Mouse (Mus musculus): ENCODE data around the gene Aim2. TPM values are rescaled to one million over a fixed set of nuclear protein-coding genes. Genes with fewer than 3 reads are reported as not detected.
"Not testable (repeated sequence)": the region's sequence is repeated elsewhere in the genome, so short reads cannot be mapped to it uniquely, and the experiment has no call there.

The Aim2 gene
- polyA plus RNA-seq (2015; fragmentation: Nextera tagmentation; extraction: Ambion mirVana), result 3.7 and 4.4 TPM in 2 replicates

DNA sequence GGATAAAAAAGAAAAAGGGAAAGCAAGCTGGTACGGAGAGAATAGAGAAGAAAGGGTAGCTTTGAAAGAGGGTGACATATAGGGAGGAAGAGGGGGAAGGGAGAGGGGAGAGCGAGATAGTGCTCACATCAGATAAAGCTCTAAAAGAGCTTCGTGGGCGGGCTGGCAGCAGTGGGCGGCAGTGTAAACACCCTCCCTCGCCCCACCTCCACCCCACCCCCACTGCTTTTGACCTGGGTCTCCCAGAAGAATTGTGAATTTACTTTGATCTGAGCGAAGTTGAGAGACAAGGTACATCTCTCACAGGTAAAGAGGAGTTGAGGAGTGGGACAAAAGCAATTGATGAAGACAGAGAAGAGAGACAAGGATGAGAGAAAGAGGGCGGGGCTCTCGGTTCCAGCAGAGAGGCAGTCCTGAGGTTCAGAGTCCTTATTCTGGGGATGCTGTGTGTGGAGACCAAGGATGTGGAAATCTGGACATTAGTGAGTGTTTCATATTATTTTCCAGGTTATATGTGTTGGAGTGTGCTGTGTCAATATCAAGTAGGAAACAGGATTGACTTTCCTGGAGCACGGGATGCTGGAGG, at the start of gene Aim2:
TSS of gene Aim2 (plus strand) at position 508 of the 586 bp plus-strand sequence.
- H3K4me1 ChIP-seq (replicated peaks), result no peaks in the 10 kb centered on the region; the same call in 1 of the 2 replicates
- H3K9me3 ChIP-seq, result no peaks in the 10 kb centered on the region
- peak within 1 kb of the TSS; percentile 12 for H3K4me3 ChIP-seq (replicated peaks)
- H3K27ac ChIP-seq, result no peak within 1 kb of the TSS
- no peaks in the 10 kb centered on the region for H3K27me3 ChIP-seq (replicated peaks)
- H3K9ac ChIP-seq, result no peak within 1 kb of the TSS
- peak within 1 kb of the TSS; percentile 55 for H3K4me2 ChIP-seq (replicated peaks)
- peak; percentile 74 for ATAC-seq
- 7% methylated on average over 10 of the region's 10 CpGs for WGBS
- H3K36me3 ChIP-seq, result no peaks in the 10 kb centered on the region

DNA sequence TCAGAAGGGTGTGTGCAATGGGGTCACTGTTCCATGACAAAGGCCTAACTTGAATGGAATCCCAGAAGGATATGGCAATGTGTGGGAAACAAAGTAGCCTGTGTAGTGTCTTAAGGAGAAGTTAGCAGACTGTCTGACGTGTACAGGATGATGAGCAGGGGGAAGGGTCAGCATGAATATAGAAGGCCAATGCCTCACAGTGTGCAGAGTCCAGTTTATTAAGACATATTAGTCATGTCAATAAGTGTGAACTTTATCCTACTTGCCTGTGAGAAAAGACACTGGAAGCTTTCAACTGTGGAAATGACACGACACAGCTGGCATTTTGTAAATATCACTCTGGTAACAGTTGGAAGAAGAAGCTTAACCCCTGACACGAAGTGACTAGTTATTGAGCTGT, 47.9 kb upstream of the Aim2 start:
- H3K4me2 ChIP-seq (replicated peaks); H3K4me1 ChIP-seq (replicated peaks); H3K4me3 ChIP-seq (replicated peaks); H3K27me3 ChIP-seq (replicated peaks); H3K36me3 ChIP-seq; H3K9ac ChIP-seq; H3K9me3 ChIP-seq; ATAC-seq; H3K27ac ChIP-seq: not testable (repeated sequence)
- 29% methylated on average over 3 of the region's 3 CpGs for WGBS

DNA sequence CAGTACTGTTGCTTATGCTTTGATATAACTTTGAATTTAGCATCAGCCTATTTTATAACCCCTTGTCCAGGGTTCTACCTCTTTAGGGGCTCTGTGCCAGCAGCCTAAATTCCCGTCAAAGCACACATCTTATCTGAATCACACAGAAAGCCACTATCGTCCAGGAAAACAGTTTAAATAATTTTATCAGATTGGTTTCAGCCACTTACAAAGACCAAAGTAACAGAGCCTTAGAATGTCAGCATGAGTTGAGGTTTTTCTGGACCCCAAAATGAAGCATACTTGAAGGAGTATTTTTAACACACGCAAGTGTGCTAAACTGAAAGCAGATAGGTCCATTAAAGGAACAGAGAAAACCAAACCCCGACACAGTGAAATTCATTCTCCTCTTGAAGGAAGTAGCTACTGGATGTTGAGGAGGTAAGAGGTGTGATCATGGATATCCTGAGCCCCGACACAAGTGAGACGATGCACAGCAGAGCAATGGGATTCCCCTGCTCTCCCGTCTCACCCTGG, 37.1 kb upstream of the Aim2 start:
- H3K9me3 ChIP-seq; H3K4me1 ChIP-seq (replicated peaks); H3K4me2 ChIP-seq (replicated peaks); H3K36me3 ChIP-seq; H3K9ac ChIP-seq; ATAC-seq; H3K27ac ChIP-seq; H3K4me3 ChIP-seq (replicated peaks); H3K27me3 ChIP-seq (replicated peaks): not testable (repeated sequence)
- 82% methylated on average over 7 of the region's 7 CpGs for WGBS

DNA sequence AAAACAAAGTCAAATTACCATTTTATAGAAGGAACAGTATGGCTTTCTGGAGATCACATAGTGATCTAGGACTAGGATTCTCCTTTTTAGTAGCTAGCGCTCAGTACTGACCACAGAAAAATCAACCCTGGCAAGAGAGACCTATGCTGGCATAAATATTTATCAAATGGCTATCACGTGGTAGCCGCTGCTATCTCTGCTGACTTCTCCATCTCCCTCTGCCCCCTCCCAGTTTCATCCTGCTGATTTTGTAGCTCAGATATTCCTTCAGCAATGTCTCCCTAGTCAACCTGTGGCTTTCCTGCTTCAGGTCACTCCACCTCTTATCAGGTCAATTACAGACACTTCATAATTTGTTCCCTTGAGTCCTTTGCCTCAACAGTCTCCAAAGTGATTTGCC, 35.0 kb upstream of the Aim2 start:
- H3K27ac ChIP-seq, result no peak overlapping the region
- H3K27me3 ChIP-seq (replicated peaks), result no peaks in the 10 kb centered on the region
- H3K4me3 ChIP-seq (replicated peaks), result no peak overlapping the region
- WGBS, result 67% methylated on average over 3 of the region's 3 CpGs
- H3K9me3 ChIP-seq, result no peaks in the 10 kb centered on the region
- no peak overlapping the region for H3K4me2 ChIP-seq (replicated peaks)
- H3K9ac ChIP-seq, result no peak overlapping the region
- H3K4me1 ChIP-seq (replicated peaks), result no peaks in the 10 kb centered on the region
- no peaks in the 10 kb centered on the region for H3K36me3 ChIP-seq
- no peak for ATAC-seq

DNA sequence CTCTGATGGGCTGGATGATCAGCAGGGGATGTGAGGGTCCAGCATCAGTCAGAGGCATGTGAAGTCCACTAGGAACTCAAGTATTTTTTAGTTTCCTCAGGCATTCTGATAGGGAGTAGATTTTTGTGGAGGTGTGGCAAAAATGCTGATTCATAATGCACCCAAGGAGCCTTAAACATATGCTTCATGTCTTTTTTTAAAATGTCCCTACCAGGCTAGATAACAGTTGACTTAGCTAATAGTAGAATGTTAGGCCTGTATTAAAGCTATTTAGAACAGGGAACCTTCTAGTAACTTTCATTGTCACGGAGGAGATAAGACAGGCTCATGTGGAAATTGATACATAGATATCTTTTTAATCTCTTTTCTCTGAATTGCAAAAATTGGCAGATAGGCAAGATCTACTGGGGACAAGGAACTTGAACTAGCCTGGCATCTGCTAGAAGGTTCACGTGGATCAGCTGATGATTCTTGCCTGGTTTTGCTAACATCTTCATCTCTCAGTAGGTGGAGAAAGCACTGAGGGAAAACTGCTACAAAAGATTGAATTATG, 32.7 kb upstream of the Aim2 start:
- no peaks in the 10 kb centered on the region for H3K27me3 ChIP-seq (replicated peaks)
- no peaks in the 10 kb centered on the region for H3K9me3 ChIP-seq
- H3K9ac ChIP-seq, result no peak overlapping the region
- no peak for ATAC-seq
- no peaks in the 10 kb centered on the region for H3K36me3 ChIP-seq
- no peaks in the 10 kb centered on the region for H3K4me1 ChIP-seq (replicated peaks)
- H3K27ac ChIP-seq, result no peak overlapping the region
- 86% methylated on average over 2 of the region's 2 CpGs for WGBS
- H3K4me3 ChIP-seq (replicated peaks), result no peak overlapping the region
- H3K4me2 ChIP-seq (replicated peaks), result no peak overlapping the region

DNA sequence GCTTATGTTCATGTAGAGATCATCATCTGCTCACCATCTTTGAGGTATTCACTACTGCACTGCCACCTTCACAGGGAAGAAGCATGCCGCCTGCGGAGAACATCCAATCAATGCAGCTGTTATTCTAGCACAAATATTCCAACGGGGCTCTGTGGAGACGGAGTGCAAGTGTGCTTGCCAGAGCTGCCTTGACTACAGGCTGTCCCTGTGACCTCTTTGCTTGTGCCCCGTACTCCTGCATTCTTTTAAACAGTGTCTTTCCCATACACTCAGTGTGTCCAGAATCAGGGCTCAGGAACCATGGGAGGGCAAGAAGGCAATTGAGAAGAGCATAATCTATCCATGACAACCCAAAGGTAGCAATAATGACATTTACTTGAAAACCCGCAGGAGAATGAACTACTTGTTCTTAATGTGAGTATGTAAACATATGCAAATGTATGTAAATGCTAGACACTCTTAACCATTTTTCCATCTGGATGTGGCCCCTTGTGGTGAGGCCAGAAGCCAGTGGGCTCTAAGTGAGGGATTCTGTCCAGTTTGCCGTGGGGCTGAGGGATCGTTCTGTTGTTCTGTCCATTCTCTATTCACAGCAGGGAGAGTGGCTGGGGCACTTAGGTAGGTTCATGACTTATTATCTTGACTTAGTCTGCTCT, 29.0 kb upstream of the Aim2 start:
- H3K27me3 ChIP-seq (replicated peaks), result no peaks in the 10 kb centered on the region
- no peaks in the 10 kb centered on the region for H3K36me3 ChIP-seq
- no peaks in the 10 kb centered on the region for H3K9me3 ChIP-seq
- H3K4me1 ChIP-seq (replicated peaks), result no peaks in the 10 kb centered on the region
- ATAC-seq, result no peak
- no peak overlapping the region for H3K27ac ChIP-seq
- no peak overlapping the region for H3K4me3 ChIP-seq (replicated peaks)
- H3K9ac ChIP-seq, result no peak overlapping the region
- WGBS, result 67% methylated on average over 8 of the region's 8 CpGs
- no peak overlapping the region for H3K4me2 ChIP-seq (replicated peaks)

DNA sequence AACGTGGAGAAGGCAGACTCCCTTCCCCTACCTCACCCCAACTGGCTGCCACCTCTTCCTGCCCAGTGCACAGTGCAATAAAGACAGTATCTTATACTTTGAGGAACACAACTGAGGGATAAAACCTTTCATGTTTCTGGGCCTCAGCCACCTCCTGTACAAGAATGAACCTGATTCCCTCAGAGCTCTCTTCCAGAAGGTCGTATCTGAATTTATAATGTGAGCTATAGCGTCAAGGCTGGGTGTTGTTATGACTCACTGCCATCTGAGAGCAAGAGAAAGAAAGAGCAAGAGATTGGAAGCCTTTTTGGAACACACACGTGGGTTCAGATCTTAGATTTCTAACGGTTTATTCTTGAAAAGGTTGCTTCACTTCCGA, 28.4 kb upstream of the Aim2 start:
- Histone ChIP-seq H3K9me3 (no peaks in the 10 kb centered on the region), H3K27me3 (replicated peaks) (no peaks in the 10 kb centered on the region), H3K4me2 (replicated peaks) (no peak overlapping the region), H3K36me3 (no peaks in the 10 kb centered on the region), H3K9ac (no peak overlapping the region), H3K27ac (no peak overlapping the region), H3K4me3 (replicated peaks) (no peak overlapping the region), H3K4me1 (replicated peaks) (no peaks in the 10 kb centered on the region)
- ATAC-seq, result no peak
- WGBS, result 62% methylated on average over 6 of the region's 6 CpGs

DNA sequence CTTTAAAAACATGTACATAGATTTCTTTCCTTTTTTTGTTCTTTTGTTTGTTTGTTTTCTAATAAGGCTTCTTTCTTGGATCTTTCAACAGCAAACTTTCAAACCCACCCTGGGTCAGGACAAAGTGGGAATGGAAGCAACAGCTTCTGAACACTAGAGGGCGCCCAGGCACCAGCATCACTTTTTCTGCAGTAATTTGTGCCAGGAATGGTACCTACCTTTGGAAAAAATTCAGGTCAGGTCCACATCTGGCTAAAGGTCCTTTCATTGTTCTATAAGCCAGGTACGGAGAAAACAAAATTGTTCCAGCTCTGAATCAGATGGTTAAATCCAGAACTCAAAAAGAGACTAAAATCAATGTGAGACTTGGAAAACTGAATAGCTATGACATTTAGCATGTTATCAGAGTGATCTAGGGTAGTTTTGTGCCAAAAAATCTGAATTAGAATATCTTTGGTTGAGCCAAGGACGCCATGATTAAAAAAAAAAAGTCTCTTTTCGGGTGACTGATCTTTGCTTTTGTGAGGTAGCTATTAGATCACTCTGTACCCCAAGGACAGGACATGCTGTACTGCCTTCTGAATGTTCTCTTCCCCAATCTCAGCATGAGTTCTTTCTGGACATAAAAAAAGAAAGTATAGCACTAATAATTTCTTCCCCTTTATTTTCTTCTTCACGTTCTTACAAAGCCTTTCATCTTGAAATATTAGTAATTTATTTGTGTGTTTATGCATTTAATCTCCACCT, 26.7 kb upstream of the Aim2 start:
- H3K4me3 ChIP-seq (replicated peaks), result no peak overlapping the region
- ATAC-seq, result no peak
- no peak overlapping the region for H3K9ac ChIP-seq
- H3K9me3 ChIP-seq, result no peaks in the 10 kb centered on the region
- H3K27ac ChIP-seq, result no peak overlapping the region
- WGBS, result 26% methylated on average over 5 of the region's 5 CpGs
- H3K27me3 ChIP-seq (replicated peaks), result no peaks in the 10 kb centered on the region
- no peaks in the 10 kb centered on the region for H3K36me3 ChIP-seq
- no peak overlapping the region for H3K4me2 ChIP-seq (replicated peaks)
- H3K4me1 ChIP-seq (replicated peaks), result no peaks in the 10 kb centered on the region

DNA sequence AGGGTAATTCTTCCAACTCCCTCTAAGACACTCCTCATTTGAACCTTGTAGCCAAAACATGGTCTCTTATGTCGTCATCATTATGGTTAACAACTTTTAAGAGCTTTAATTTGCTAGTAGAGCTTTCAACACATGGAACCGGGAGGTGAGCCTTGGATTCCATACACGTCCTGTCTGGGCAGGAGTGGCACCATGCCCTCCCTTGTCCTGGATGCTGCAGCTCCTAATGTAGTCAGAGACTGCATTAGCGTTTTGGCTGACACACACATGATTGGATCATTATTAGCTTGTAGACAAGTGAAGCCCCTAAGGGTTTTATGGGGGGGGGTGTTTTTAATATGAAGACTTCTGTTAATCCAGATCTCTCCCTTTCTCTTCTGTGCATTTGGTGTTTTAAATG, 25.7 kb upstream of the Aim2 start:
- Histone ChIP-seq H3K9ac (no peak overlapping the region), H3K4me2 (replicated peaks) (no peak overlapping the region), H3K4me1 (replicated peaks) (no peaks in the 10 kb centered on the region), H3K4me3 (replicated peaks) (no peak overlapping the region), H3K9me3 (no peaks in the 10 kb centered on the region), H3K27ac (no peak overlapping the region), H3K36me3 (no peaks in the 10 kb centered on the region), H3K27me3 (replicated peaks) (no peaks in the 10 kb centered on the region)
- 70% methylated on average over 4 of the region's 4 CpGs for WGBS
- ATAC-seq, result no peak

DNA sequence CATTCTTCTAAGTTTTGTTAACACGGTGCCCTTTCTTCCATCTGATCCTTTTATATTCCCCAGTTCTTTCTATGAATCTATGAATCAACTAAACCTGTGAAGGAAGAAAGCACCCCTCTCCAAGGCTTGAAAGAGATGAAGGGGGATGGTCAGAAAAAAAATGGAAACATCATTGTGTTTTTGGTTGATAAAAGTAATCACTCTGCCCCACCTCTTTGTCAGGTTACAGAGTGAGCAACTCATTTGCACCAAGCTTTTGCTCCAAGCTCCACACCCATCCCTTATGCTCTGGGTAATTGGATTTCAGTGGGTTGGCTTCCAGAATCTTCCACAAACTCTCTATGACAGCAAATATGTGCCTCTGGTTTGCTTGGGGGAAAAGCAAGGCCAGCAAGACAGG, 25.3 kb upstream of the Aim2 start:
- H3K9me3 ChIP-seq, result no peaks in the 10 kb centered on the region
- H3K36me3 ChIP-seq, result no peaks in the 10 kb centered on the region
- WGBS, result 97% methylated on average over 1 of the region's 1 CpGs
- no peak overlapping the region for H3K9ac ChIP-seq
- no peak overlapping the region for H3K27ac ChIP-seq
- no peak overlapping the region for H3K4me3 ChIP-seq (replicated peaks)
- no peaks in the 10 kb centered on the region for H3K4me1 ChIP-seq (replicated peaks)
- no peak overlapping the region for H3K4me2 ChIP-seq (replicated peaks)
- no peak for ATAC-seq
- no peaks in the 10 kb centered on the region for H3K27me3 ChIP-seq (replicated peaks)

DNA sequence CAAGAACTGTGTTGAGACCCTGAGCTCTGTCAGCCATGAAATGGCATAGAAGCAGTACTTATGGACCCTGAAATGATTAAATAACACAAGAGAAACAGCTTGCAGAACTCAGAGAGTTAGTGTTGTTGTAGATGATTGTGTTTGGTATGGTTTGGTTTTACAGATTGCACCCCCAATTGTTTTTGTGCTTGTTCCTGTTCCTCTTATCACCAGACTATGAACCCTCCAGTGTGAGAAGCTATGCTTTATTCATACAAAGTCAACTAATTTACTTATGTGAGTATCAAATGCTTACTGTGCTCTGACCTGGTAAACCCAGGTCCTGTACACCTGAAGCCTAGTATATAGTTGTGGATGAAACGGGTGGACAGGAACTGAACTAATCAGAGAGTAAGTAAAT, 24.1 kb upstream of the Aim2 start:
- ATAC-seq, result no peak
- H3K27ac ChIP-seq, result no peak overlapping the region
- H3K36me3 ChIP-seq, result no peaks in the 10 kb centered on the region
- H3K4me2 ChIP-seq (replicated peaks), result no peak overlapping the region
- no peaks in the 10 kb centered on the region for H3K27me3 ChIP-seq (replicated peaks)
- no peaks in the 10 kb centered on the region for H3K9me3 ChIP-seq
- no peaks in the 10 kb centered on the region for H3K4me1 ChIP-seq (replicated peaks)
- 63% methylated on average over 1 of the region's 1 CpGs for WGBS
- no peak overlapping the region for H3K9ac ChIP-seq
- H3K4me3 ChIP-seq (replicated peaks), result no peak overlapping the region

DNA sequence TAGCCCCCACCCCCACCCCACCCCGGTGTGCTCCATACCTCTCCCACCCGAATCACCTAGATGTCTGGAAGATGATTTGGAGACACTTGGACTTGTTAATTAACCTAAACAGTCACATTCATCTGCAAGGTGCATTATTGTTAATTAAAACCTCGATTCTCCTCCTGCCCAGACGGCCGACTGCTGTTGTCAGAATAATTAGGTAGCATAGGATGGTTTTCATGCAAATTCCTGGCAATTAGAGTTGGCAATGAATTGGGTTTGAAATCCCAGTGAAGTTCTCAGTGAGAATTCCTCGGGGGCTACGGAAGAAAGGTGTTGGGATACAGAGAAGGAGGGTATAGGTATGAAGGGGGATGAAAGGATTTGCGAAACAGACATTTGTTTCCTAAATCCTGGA, 22.2 kb upstream of the Aim2 start:
- Histone ChIP-seq H3K4me2 (replicated peaks) (no peak overlapping the region), H3K9me3 (no peaks in the 10 kb centered on the region), H3K27me3 (replicated peaks) (no peaks in the 10 kb centered on the region), H3K4me1 (replicated peaks) (no peaks in the 10 kb centered on the region), H3K27ac (no peak overlapping the region), H3K36me3 (no peaks in the 10 kb centered on the region), H3K9ac (no peak overlapping the region), H3K4me3 (replicated peaks) (no peak overlapping the region)
- no peak for ATAC-seq
- 78% methylated on average over 8 of the region's 8 CpGs for WGBS
